Mouse (Mus musculus): ENCODE measurements around the gene Gm20662.
A peak's percentile ranks its signal among the peaks of the same experiment; 100 is the strongest.

The Gm20662 gene

GRCm38 (mm10) chr9:107996049-107996448 lies at the start of gene Gm20662:
TSS of gene Gm20662 (plus strand) at chr9:107996349.
- ATAC-seq (ENCODE audit: low TSS enrichment), result no peak

- no peak for ATAC-seq (ENCODE audit: low TSS enrichment)
Measured at GRCm38 (mm10) chr9:107947241-107948194, 48.6 kb upstream of the Gm20662 start.

- no peak for ATAC-seq (ENCODE audit: low TSS enrichment)
Measured at GRCm38 (mm10) chr9:107949184-107949921, 46.8 kb upstream of the Gm20662 start.

GRCm38 (mm10) chr9:107949922-107950235 lies 46.3 kb upstream of the Gm20662 start, which contains the start of gene Traip:
TSS of gene Traip (plus strand) at chr9:107950136.
- ATAC-seq (ENCODE audit: low TSS enrichment), result no peak

- peak; percentile 96 for ATAC-seq (ENCODE audit: low TSS enrichment)
Measured at GRCm38 (mm10) chr9:107950460-107951355, 45.4 kb upstream of the Gm20662 start.

GRCm38 (mm10) chr9:107955613-107956289 lies 40.4 kb upstream of the Gm20662 start:
- no peak for ATAC-seq (ENCODE audit: low TSS enrichment)

- no peak for ATAC-seq (ENCODE audit: low TSS enrichment)
Measured at GRCm38 (mm10) chr9:107957141-107957540, 39.0 kb upstream of the Gm20662 start.

- no peak for ATAC-seq (ENCODE audit: low TSS enrichment)
Measured at GRCm38 (mm10) chr9:107959896-107960295, 36.3 kb upstream of the Gm20662 start.

GRCm38 (mm10) chr9:107960928-107961327 lies 35.2 kb upstream of the Gm20662 start:
- ATAC-seq (ENCODE audit: low TSS enrichment), result no peak

- ATAC-seq (ENCODE audit: low TSS enrichment), result peak; percentile 82
Measured at GRCm38 (mm10) chr9:107961351-107961762, 34.8 kb upstream of the Gm20662 start.

- ATAC-seq (ENCODE audit: low TSS enrichment), result peak; percentile 77
Measured at GRCm38 (mm10) chr9:107961881-107962280, 34.3 kb upstream of the Gm20662 start.

GRCm38 (mm10) chr9:107962916-107963315 lies 33.2 kb upstream of the Gm20662 start:
- ATAC-seq (ENCODE audit: low TSS enrichment), result no peak

- ATAC-seq (ENCODE audit: low TSS enrichment), result peak; percentile 36; the same call in 1 of the 2 replicates
Measured at GRCm38 (mm10) chr9:107963700-107964099, 32.4 kb upstream of the Gm20662 start.

- ATAC-seq (ENCODE audit: low TSS enrichment), result no peak
Measured at GRCm38 (mm10) chr9:107964681-107965080, 31.5 kb upstream of the Gm20662 start.

- no peak for ATAC-seq (ENCODE audit: low TSS enrichment)
Measured at GRCm38 (mm10) chr9:107966676-107967075, 29.5 kb upstream of the Gm20662 start.

GRCm38 (mm10) chr9:107967437-107967836 lies 28.7 kb upstream of the Gm20662 start:
- ATAC-seq (ENCODE audit: low TSS enrichment), result no peak

GRCm38 (mm10) chr9:107968531-107968930 lies 27.6 kb upstream of the Gm20662 start:
- ATAC-seq (ENCODE audit: low TSS enrichment), result no peak

- no peak for ATAC-seq (ENCODE audit: low TSS enrichment)
Measured at GRCm38 (mm10) chr9:107970311-107970710, 25.8 kb upstream of the Gm20662 start.

- ATAC-seq (ENCODE audit: low TSS enrichment), result no peak
Measured at GRCm38 (mm10) chr9:107971690-107972541, 24.2 kb upstream of the Gm20662 start.
